Mouse (Mus musculus): ENCODE data around the gene Doxl2.

- TF ChIP-seq POLR2A (IDR thresholded peaks at IDR 0.05; ENCODE audit: borderline replicate concordance, extremely low read depth, insufficient read depth, insufficient read length, poor library complexity, severe bottlenecking), result no peak
- TF ChIP-seq CTCF (IDR thresholded peaks at IDR 0.05; ENCODE audit: borderline replicate concordance, extremely low read depth, insufficient read depth, insufficient read length), result no peak
Measured at GRCm38 (mm10) chr6:48951630-48952029, 23.1 kb upstream of the Doxl2 start.
